Mouse (Mus musculus) ES-Bruce4 (cell line): ENCODE data around the gene Mrps9.

Experiments used
- CTCF ChIP-seq: IDR thresholded peaks from one replicate; pipeline ENCODE4 v1.8.1; 2011; ENCODE audit warnings: low read depth, low read length
- EP300 ChIP-seq: IDR thresholded peaks from 2 replicates; pipeline ENCODE4 v1.6.1; 2011; ENCODE audit warnings: low read depth, low read length; ENCODE audit not compliant: insufficient read depth
- POLR2A ChIP-seq: IDR thresholded peaks from one replicate; pipeline ENCODE4 v1.8.1; 2011; ENCODE audit warnings: low read length; ENCODE audit not compliant: insufficient read depth

GRCm38 (mm10) chr1:42917908-42918307 lies 66.9 kb downstream of the Mrps9 start:
- no peak for TF ChIP-seq CTCF
- no peak for TF ChIP-seq POLR2A
- TF ChIP-seq EP300 = no peak
